Mouse (Mus musculus) stomach, embryonic 16.5 days (tissue): ENCODE measurements around the gene Spdl1. TPM values are rescaled to one million over a fixed set of nuclear protein-coding genes. Genes with fewer than 3 reads are reported as not detected.

Experiments
- ATAC-seq: fragments of 200-750 bp; cut with Nextera tagmentation; 2 replicates; pipeline ENCODE4 v1.8.0; 2017; ENCODE audit warnings: moderate number of reproducible peaks, moderate TSS enrichment; ENCODE audit not compliant: insufficient read depth, low FRiP score
- H3K27ac ChIP-seq: fragments of 300-500 bp; sonication (generic); 2 replicates; pipeline ENCODE4 v1.5.1; 2014; ENCODE audit warnings: low read length
- H3K27me3 ChIP-seq: fragments of 300-500 bp; sonication (generic); 2 replicates; pipeline ENCODE4 v1.6.1; 2014; ENCODE audit warnings: low read length, control low read depth, mixed read lengths; ENCODE audit not compliant: control insufficient read depth, insufficient read depth
- H3K36me3 ChIP-seq: fragments of 300-500 bp; sonication (generic); 2 replicates; pipeline ENCODE4 v1.6.1; 2014; ENCODE audit warnings: low read length; ENCODE audit not compliant: control insufficient read depth, insufficient read depth
- H3K4me1 ChIP-seq: fragments of 300-500 bp; sonication (generic); 2 replicates; pipeline ENCODE4 v1.6.1; 2014; ENCODE audit warnings: low read length, control low read depth, mixed read lengths; ENCODE audit not compliant: control insufficient read depth, insufficient read depth
- H3K4me2 ChIP-seq: fragments of 300-500 bp; sonication (generic); 2 replicates; pipeline ENCODE4 v1.6.1; 2014; ENCODE audit warnings: low read depth, low read length, mixed read lengths
- H3K4me3 ChIP-seq: fragments of 300-500 bp; sonication (generic); replicated peaks from 2 replicates; pipeline ENCODE4 v1.5.1; 2014; ENCODE audit warnings: mild to moderate bottlenecking, low read length
- H3K9ac ChIP-seq: fragments of 300-500 bp; sonication (generic); 2 replicates; pipeline ENCODE4 v1.6.1; 2014; ENCODE audit warnings: low read length
- H3K9me3 ChIP-seq: fragments of 300-500 bp; sonication (generic); replicated peaks from 2 replicates; pipeline ENCODE4 v1.6.1; 2016; ENCODE audit warnings: low read length, control low read depth; ENCODE audit not compliant: control insufficient read depth
- WGBS: fragments of 180-500 bp; shearing (Covaris S2); extraction: QIAGEN DNeasy Blood & Tissue Kit; methylation state at CpG from one replicate; pipeline ENCODE4 v1.1.7; 2014; 5-methylcytosine and 5-hydroxymethylcytosine counted together
- polyA plus RNA-seq: library from polyadenylated mRNA; unstranded; fragments of >200 nt; fragmentation: Nextera tagmentation; extraction: Ambion mirVana; gene quantifications from 2 replicates; pipeline ENCODE4 v1.2.1, GENCODE M21; 2015

The Spdl1 gene
- polyA plus RNA-seq, 1 experiment from 2014 or later, result 16.3 TPM

GRCm38 (mm10) chr11:34865181-34865580, 31.7 kb upstream of the Spdl1 start:
- Histone ChIP-seq H3K4me1 (no peaks in the 10 kb centered on the region), H3K4me2 (no peak overlapping the region), H3K27me3 (no peaks in the 10 kb centered on the region), H3K4me3 (no peak overlapping the region), H3K27ac (no peak overlapping the region), H3K9ac (no peak overlapping the region), H3K9me3 (no peaks in the 10 kb centered on the region), H3K36me3 (no peaks in the 10 kb centered on the region)
- no peak for ATAC-seq
- 81% methylated on average over 14 of the region's 14 CpGs for WGBS

- no peak overlapping the region for H3K4me3 ChIP-seq
- H3K27ac ChIP-seq, result no peak overlapping the region
- H3K4me1 ChIP-seq, result no peaks in the 10 kb centered on the region
- no peak for ATAC-seq
- H3K9me3 ChIP-seq, result no peaks in the 10 kb centered on the region
- no peak overlapping the region for H3K4me2 ChIP-seq
- no peak overlapping the region for H3K9ac ChIP-seq
- no peaks in the 10 kb centered on the region for H3K27me3 ChIP-seq
- no peaks in the 10 kb centered on the region for H3K36me3 ChIP-seq
- WGBS, result 29% methylated on average over 3 of the region's 3 CpGs
Observed at GRCm38 (mm10) chr11:34856652-34857051, 23.2 kb upstream of the Spdl1 start.

DNA sequence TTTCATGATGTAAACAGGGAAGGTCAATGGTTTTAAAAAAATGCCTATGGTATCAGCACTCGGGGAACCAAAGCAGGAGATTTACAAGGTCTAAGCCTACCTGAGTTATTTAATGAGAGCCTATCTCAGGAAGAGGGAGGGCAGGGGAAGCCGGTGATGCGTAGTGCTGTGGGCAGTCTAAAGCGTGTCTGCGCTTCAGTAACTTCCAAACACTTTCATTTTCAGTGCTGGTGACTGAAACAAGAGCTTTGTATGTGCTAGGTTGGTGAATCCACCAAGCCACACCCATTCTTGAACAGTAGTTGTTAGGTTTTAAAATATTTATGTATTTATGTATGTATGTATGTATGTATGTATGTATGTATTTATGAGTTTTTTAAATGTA, 12.8 kb upstream of the Spdl1 start:
- no peaks in the 10 kb centered on the region for H3K9me3 ChIP-seq
- WGBS, result 64% methylated on average over 5 of the region's 5 CpGs
- no peak overlapping the region for H3K9ac ChIP-seq
- no peaks in the 10 kb centered on the region for H3K27me3 ChIP-seq
- H3K4me2 ChIP-seq, result peak overlapping the region; percentile 40
- no peak for ATAC-seq
- peak overlapping the region; percentile 5; the same call in 1 of the 2 replicates for H3K4me3 ChIP-seq
- H3K4me1 ChIP-seq, result no peaks in the 10 kb centered on the region
- no peaks in the 10 kb centered on the region for H3K36me3 ChIP-seq
- no peak overlapping the region; the same call in 1 of the 2 replicates for H3K27ac ChIP-seq

GRCm38 (mm10) chr11:34845567-34846267, 12.3 kb upstream of the Spdl1 start:
- Histone ChIP-seq H3K4me3 (peak overlapping the region; percentile 5; the same call in 1 of the 2 replicates), H3K9ac (peak overlapping the region; percentile 3; the same call in 1 of the 2 replicates), H3K27ac (no peak overlapping the region; the same call in 1 of the 2 replicates), H3K4me1 (no peaks in the 10 kb centered on the region), H3K27me3 (no peaks in the 10 kb centered on the region), H3K36me3 (no peaks in the 10 kb centered on the region), H3K4me2 (peak overlapping the region; percentile 40), H3K9me3 (no peaks in the 10 kb centered on the region)
- peak; percentile 82 for ATAC-seq
- 33% methylated on average over 22 of the region's 22 CpGs for WGBS

DNA sequence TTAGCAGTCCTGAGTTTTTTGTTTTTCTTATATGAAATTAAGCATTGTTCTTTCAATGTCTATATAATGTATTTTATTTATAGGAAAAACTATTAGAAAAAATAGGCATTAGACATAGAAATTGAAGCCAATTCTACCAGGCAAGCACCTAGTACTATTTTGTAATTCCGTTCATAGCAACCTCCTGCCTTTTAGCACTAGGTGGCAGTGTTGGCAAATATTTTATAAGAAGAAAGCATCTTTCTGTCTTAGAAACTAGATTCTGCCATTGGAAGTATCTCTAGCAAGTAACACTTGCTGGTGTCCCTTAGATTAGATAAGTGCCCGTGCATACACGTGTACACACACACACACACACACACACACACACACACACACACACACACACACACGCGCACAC, 10.1 kb upstream of the Spdl1 start:
- no peak overlapping the region for H3K9ac ChIP-seq
- H3K4me1 ChIP-seq, result no peaks in the 10 kb centered on the region
- no peaks in the 10 kb centered on the region for H3K36me3 ChIP-seq
- no peak for ATAC-seq
- H3K27ac ChIP-seq, result no peak overlapping the region
- H3K4me3 ChIP-seq, result no peak overlapping the region
- H3K27me3 ChIP-seq, result no peaks in the 10 kb centered on the region
- H3K4me2 ChIP-seq, result no peak overlapping the region
- no peaks in the 10 kb centered on the region for H3K9me3 ChIP-seq
- 36% methylated on average over 5 of the region's 5 CpGs for WGBS

DNA sequence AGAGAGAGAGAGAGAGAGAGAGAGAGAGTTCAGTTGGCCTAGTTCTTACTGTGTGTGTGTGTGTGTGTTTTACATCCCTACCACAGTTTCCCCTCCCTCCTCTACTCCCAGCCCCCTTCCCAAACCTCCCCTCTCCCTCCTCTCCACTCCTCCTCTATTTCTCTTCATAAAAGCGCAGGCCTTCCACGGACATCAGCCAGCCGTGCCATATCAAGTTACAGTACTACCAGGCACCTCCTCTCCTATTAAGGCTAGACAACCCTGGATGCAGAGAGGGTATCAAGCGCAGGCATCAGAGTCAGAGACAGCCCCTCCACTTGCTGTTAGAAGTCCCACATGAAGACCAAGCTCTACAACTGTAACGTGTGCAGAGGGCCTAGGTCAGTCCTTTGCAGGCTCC, 6.8 kb upstream of the Spdl1 start:
- Histone ChIP-seq H3K9me3 (no peaks in the 10 kb centered on the region), H3K9ac (no peak overlapping the region), H3K27ac (no peak overlapping the region), H3K36me3 (no peaks in the 10 kb centered on the region), H3K4me1 (no peaks in the 10 kb centered on the region), H3K4me3 (no peak overlapping the region), H3K4me2 (no peak overlapping the region), H3K27me3 (no peaks in the 10 kb centered on the region)
- 29% methylated on average over 5 of the region's 5 CpGs for WGBS
- ATAC-seq, result no peak

DNA sequence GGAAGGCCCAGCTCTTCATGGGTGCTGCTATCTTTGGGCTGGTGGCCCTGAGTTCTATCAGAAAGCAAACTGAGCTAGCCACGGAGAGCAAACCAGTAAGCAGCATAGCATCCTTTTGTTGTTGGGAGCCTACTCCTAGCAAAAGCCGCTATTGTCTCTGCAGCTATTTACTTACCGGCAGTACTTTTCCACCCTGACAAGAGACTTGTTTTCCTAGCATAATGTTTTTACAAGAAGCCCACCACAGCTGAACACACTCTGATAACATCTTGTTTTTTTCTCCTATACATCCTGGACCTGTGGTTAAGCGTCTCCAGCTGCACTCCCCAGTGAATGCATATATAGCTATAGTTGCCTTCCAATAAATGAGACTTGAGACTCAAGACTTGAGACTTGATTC, 5.6 kb upstream of the Spdl1 start:
- 56% methylated on average over 4 of the region's 4 CpGs for WGBS
- Histone ChIP-seq H3K9me3 (no peaks in the 10 kb centered on the region), H3K36me3 (no peaks in the 10 kb centered on the region), H3K4me3 (no peak overlapping the region), H3K27ac (no peak overlapping the region), H3K9ac (no peak overlapping the region), H3K4me1 (peaks cover 3% of the 10 kb centered on the region; the same call in 1 of the 2 replicates), H3K4me2 (no peak overlapping the region), H3K27me3 (no peaks in the 10 kb centered on the region)
- ATAC-seq, result no peak

DNA sequence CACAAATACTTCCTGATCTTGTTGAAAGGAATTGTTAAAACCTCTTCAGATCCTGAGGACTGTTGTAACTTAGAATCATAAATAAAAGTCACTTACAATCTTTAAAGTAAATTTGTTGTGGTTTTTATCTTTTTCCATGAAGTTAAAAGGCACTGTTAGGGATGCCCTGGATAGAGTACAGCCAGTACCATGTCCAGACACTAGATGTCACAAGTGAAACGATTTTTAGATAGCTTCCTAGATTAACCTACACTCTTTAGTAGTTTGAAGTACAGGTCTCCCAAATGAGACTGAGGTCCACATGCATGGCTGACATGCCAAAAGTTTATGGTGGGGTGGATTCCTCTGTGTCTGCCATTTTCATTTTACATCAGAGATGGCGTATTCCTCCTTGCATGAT, 2.8 kb upstream of the Spdl1 start:
- no peak for ATAC-seq
- Histone ChIP-seq H3K36me3 (no peaks in the 10 kb centered on the region), H3K27ac (no peak overlapping the region), H3K4me2 (no peak overlapping the region), H3K4me1 (peaks cover 9% of the 10 kb centered on the region), H3K4me3 (no peak overlapping the region), H3K9me3 (no peaks in the 10 kb centered on the region), H3K9ac (no peak overlapping the region), H3K27me3 (no peaks in the 10 kb centered on the region)
- 44% methylated on average over 2 of the region's 2 CpGs for WGBS

- Histone ChIP-seq H3K4me3 (peak overlapping the region; percentile 86), H3K27ac (no peak overlapping the region), H3K9ac (peak overlapping the region; percentile 89), H3K4me2 (peak overlapping the region; percentile 72), H3K9me3 (no peaks in the 10 kb centered on the region), H3K36me3 (peaks cover 5% of the 10 kb centered on the region; the same call in 1 of the 2 replicates), H3K27me3 (no peaks in the 10 kb centered on the region), H3K4me1 (peaks cover 9% of the 10 kb centered on the region)
- no peak for ATAC-seq
- WGBS, result 12% methylated on average over 4 of the region's 5 CpGs
Observed at GRCm38 (mm10) chr11:34832678-34833077, 763 bp downstream of the Spdl1 start.
